Mouse (Mus musculus): ENCODE measurements around the gene Fgf11.
A peak's percentile ranks its signal among the peaks of the same experiment; 100 is the strongest.

Fgf11 gene

GRCm38 (mm10) chr11:69757303-69758089 is 44.2 kb downstream of the Fgf11 start:
- no peak for DNase-seq (ENCODE audit: low read depth)

DNA sequence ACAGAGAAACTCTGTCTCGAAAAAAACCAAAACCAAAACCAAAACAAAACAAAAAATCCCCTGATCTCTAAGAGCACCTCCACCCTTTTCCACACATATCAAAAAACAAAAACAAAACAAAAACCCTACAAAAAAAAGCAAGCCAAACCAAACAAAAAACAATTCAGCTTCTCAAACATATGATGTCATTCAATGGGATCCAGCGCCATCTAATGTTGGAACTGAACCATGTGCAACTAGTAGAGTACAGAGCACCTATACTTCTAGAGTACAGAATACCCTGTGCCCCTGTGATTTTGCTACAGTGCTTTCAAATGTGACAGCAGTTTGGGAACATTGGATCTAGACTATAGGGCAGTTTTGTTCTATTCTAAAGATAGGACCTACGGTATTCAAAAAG is 47.0 kb downstream of the Fgf11 start:
- peak; percentile 92 for DNase-seq (ENCODE audit: low read depth)

DNA sequence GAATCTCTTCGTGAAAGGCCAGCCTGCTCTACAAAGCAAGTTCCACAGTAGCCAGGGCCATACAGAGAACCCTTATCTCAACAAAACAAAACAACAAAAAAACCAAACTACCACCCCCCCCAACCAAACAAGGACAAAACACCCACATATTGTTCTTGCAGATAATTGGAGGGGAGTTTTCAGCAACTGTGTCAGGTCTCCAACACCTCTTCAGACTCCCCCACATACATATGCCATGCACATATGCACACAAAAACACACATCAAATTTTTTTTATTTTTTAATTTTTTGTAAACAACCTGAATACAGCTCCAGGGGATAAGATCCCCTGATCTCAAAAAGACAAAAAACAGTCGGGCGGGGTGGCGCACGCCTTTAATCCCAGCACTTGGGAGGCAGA is 47.4 kb downstream of the Fgf11 start:
- peak; percentile 54 for DNase-seq (ENCODE audit: low read depth)

DNA sequence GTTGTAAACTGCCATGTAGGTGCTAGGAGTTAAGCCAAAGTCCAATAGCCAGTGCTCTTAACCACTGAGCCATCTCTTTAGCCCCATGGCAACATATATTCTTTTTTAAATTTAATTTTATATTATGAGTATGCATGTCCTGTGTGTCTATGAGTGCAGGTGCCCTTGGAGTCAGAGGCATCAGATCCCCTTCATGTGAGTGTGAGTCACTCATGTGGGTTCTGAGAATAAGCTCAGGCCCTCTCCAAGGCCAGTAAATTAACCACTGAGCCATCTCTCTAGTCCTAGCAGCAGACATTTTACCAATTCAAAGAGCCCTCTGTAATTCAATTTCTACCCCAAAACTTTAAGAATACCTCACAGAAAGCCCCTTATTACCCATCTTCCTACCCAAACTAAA is 49.0 kb downstream of the Fgf11 start:
- peak; percentile 14 for DNase-seq (ENCODE audit: low read depth)

- DNase-seq (ENCODE audit: low read depth) = no peak
Observed at GRCm38 (mm10) chr11:69751635-69752034, 50.0 kb downstream of the Fgf11 start.

Measured in induced T-regulatory cell, adult 2 months (primary cell).